7 mouse cellular contexts compared by ENCODE assay signal in genomic region chr6:108055041-108055440, GRCm38 (mm10). TPM values are rescaled to one million over a fixed set of nuclear protein-coding genes. Genes with fewer than 3 reads are reported as not detected.
DNase-seq lines count a peak whose midpoint lies in the region; ATAC-seq lines count a peak whose summit lies in the region.
"Not testable (repeated sequence)": the region's sequence is repeated elsewhere in the genome, so short reads cannot be mapped to it uniquely, and the experiment has no call there.

No protein-coding gene starts in this region.

- peak; percentile 76 for DNase-seq in NIH3T3 (ENCODE audit: low read depth)
- DNase-seq in cerebellum, adult 11-12 months = peak; percentile 31
- DNase-seq in forebrain, embryonic 10.5 days (ENCODE audit: extremely low spot score, low spot score) = peak; percentile 27
- DNase-seq in layer of hippocampus, postnatal 10 days (ENCODE audit: low spot score in 2 of 2) = peak; percentile 63 to 75
- DNase-seq in lung, postnatal 36 days = peak; percentile 56
- peak; percentile 71 to 74 for DNase-seq in right cerebral cortex, adult 2 months (ENCODE audit: low spot score in 2 of 2)

- H3K4me3 ChIP-seq in forebrain, embryonic 10.5 days = not testable (repeated sequence)

- WGBS in forebrain, embryonic 10.5 days = under 1% methylated on average over 2 of the region's 2 CpGs

- ATAC-seq in hematopoietic stem cell, adult 5-6 weeks (replicated peaks in 1 of 2; ENCODE audit: insufficient read depth in 1 of 2, low FRiP score in 2 of 2, low TSS enrichment in 1 of 2, low read depth in 1 of 2, poor library complexity in 2 of 2, severe bottlenecking in 2 of 2) = peak; percentile 77 to 78; a peak in 3 of 4 replicates

- H3K27ac ChIP-seq in forebrain, embryonic 10.5 days = not testable (repeated sequence)

- H3K4me1 ChIP-seq in forebrain, embryonic 10.5 days = not testable (repeated sequence)

- not testable (repeated sequence) for H3K27me3 ChIP-seq in forebrain, embryonic 10.5 days (ENCODE audit: poor library complexity, severe bottlenecking)

- H3K9me3 ChIP-seq in forebrain, embryonic 10.5 days = not testable (repeated sequence)

- H3K36me3 ChIP-seq in forebrain, embryonic 10.5 days (replicated peaks) = not testable (repeated sequence)

RNA-seq across cellular contexts. Expression of gene Setmar, which starts 9.8 kb away (rescaled TPM):
- polyA plus RNA-seq in forebrain, embryonic 10.5 days (2016; fragmentation: Nextera tagmentation; extraction: Ambion mirVana) = 7.1 and 8.1 TPM in 2 replicates
- total RNA-seq in hematopoietic stem cell, adult 5-6 weeks (2017) = 3.7 and 5.1 TPM in 2 replicates
- total RNA-seq in layer of hippocampus, postnatal 10 days (2021) = 1 to 10 TPM; 6.2 to 6.3 TPM
